Mouse (Mus musculus) common myeloid progenitor, adult 5-6 weeks (primary cell): ENCODE data around the gene Scgb2b17. TPM values are rescaled to one million over a fixed set of nuclear protein-coding genes. Genes with fewer than 3 reads are reported as not detected.
"Not testable (repeated sequence)": the region's sequence is repeated elsewhere in the genome, so short reads cannot be mapped to it uniquely, and the experiment has no call there.

Source experiments
- ATAC-seq: replicated peaks from 2 replicates; pipeline ENCODE4 v1.8.0; 2016; ENCODE audit warnings: low read depth, mild to moderate bottlenecking, moderate TSS enrichment, inconsistent platforms; ENCODE audit not compliant: poor library complexity, severe bottlenecking
- total RNA-seq: library from RNA; stranded (forward); fragments of 200-1000, 187-1606 nt; gene quantifications from 2 replicates; pipeline ENCODE4 v1.2.3, GENCODE M21; 2017

Gene Scgb2b17
- total RNA-seq, result not detected in 2 replicates

DNA sequence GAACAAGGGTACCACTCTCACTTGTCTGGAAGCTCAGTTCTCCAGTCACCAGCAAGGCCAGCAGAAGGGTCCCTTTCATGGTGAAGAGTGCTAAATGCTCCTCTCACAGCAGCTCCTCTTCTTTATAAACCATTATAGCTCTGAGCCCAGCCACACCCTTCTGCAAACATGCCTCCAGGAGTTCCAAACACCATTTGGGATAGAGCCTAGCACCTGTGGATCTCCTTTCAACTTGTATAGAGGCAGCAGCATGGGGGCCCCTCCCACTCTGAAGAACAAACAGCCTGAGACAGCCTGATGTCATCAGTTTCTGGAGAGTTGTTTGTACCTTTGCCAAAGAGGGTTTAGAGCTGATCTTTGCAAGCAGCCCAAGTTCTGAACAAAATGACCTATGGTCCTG is at the start of gene Scgb2b17:
Gene Scgb2b17, minus strand, starts transcription at position 101 of the 400 bp plus-strand sequence.
- ATAC-seq, result not testable (repeated sequence)

DNA sequence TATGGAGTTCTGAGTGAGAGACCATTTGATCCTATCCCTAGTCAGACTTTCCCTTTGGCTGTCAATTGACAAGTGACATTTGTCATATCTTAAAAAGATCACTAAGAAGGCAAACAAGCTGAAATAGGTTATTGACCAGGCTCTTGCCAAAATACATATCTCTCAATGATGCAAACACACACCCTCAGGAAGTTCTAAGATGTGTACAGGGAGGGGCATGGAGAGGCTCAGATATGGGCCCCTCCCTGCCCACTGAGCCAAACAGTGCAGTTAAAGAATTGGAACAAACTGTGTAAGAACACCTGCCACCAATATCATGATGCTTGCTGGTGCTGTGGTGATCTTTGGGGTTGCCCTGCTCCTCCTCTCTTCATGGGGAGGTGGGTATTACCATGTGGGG is 6.8 kb upstream of the Scgb2b17 start, which contains the start of gene Scgb1b17:
Gene Scgb1b17, plus strand, starts transcription at position 301 of the 400 bp plus-strand sequence.
- ATAC-seq, result not testable (repeated sequence)

Other genes with a start within 250 kb of the Scgb2b17 start
- not detected in 2 replicates for gene Scgb2b15, start 226.9 kb downstream of the Scgb2b17 start, total RNA-seq
- gene Scgb1b15, start 220.0 kb downstream of the Scgb2b17 start, total RNA-seq, result not detected in 2 replicates
- not detected in 2 replicates for gene Scgb1b17, start 6.9 kb upstream of the Scgb2b17 start, total RNA-seq
- gene Scgb2b18, start 117.3 kb upstream of the Scgb2b17 start, total RNA-seq, result not detected in 2 replicates
- not detected in 2 replicates for gene Scgb1b18, start 129.0 kb upstream of the Scgb2b17 start, total RNA-seq
- gene Scgb2b19, start 223.8 kb upstream of the Scgb2b17 start, total RNA-seq, result not detected in 2 replicates
- not detected in 2 replicates for gene Scgb1b19, start 230.7 kb upstream of the Scgb2b17 start, total RNA-seq